Mouse (Mus musculus) brain, embryonic 14.5 days (tissue): ENCODE data around the gene Synpr.

ENCODE experiments used
- CTCF ChIP-seq: fragments of 200-500 bp; IDR thresholded peaks from 2 replicates; pipeline ENCODE4 v1.5.1; 2012; ENCODE audit warnings: inconsistent platforms, mild to moderate bottlenecking, moderate library complexity, borderline replicate concordance; ENCODE audit not compliant: insufficient read depth, insufficient read length; ENCODE audit errors: extremely low read depth
- POLR2A ChIP-seq: fragments of 200-500 bp; IDR thresholded peaks from 2 replicates; pipeline ENCODE4 v1.6.1; 2012; ENCODE audit warnings: mild to moderate bottlenecking, inconsistent platforms, borderline replicate concordance; ENCODE audit not compliant: poor library complexity, insufficient read depth, insufficient read length, severe bottlenecking; ENCODE audit errors: extremely low read depth

GRCm38 (mm10) chr14:13578744-13579143 is 294.2 kb downstream of the Synpr start:
- TF ChIP-seq POLR2A, result no peak
- no peak for TF ChIP-seq CTCF
